Mouse (Mus musculus) Patski (cell line): ENCODE data around the gene Cyp17a1. TPM values are rescaled to one million over a fixed set of nuclear protein-coding genes. Genes with fewer than 3 reads are reported as not detected.

ENCODE experiments used
- ATAC-seq: fragments of 100-300 bp; one replicate; pipeline ENCODE4 v1.8.0; 2021
- CTCF ChIA-PET: fragments of 350-600 bp; sonication (Branson Sonifier 250); formaldehyde crosslinking; loops from one replicate; lab custom pipeline; 2022; ENCODE audit warnings: inconsistent platforms; lab: Charles Lee
- POLR2A ChIA-PET: fragments of 350-600 bp; sonication (Branson Sonifier 250); formaldehyde crosslinking; loops from one replicate; lab custom pipeline; 2022; ENCODE audit warnings: antibody characterized with exemption, inconsistent platforms; lab: Charles Lee
- DNase-seq: peaks from one replicate; pipeline ENCODE4 v3.0.0-alpha.2; 2011; ENCODE audit warnings: low read depth, low spot score
- H3K27me3 ChIP-seq: fragments of 371-371 bp; one replicate; pipeline ENCODE4 v1.5.1; 2021
- CTCF ChIP-seq: fragments of 100-300 bp; IDR thresholded peaks from one replicate; pipeline ENCODE4 v1.5.1; 2021
- in situ Hi-C: fragments of 300-500 bp; cut with MboI; formaldehyde crosslinking; loops from 3 replicates; pipeline ENCODE4 v1.11.1; 2018; ENCODE audit warnings: low pct_unique_long_range_greater_than_20kb, mixed read lengths
- polyA plus RNA-seq: library from polyadenylated mRNA; unstranded; gene quantifications from one replicate; pipeline ENCODE4 v1.2.3, GENCODE M21; 2021

Gene Cyp17a1
- polyA plus RNA-seq, 1 experiment from 2014 or later = not detected

- ChIA-PET POLR2A (no interaction called here), CTCF (interaction anchor here (0.8 to 2.3 kb wide), 10 partner anchors 9 to 293 kb away, joined by 3 to 9 read pairs (median 4); no protein-coding TSS in a partner anchor)
- peak; percentile 96 for TF ChIP-seq CTCF
- ATAC-seq (peak; percentile 51), DNase-seq (no peak)
- in situ Hi-C loops = loop anchor here (5.0 kb wide), 1 partner anchor 322 kb away; no protein-coding TSS in a partner anchor
- peaks cover 66% of the 10 kb centered on the region for H3K27me3 ChIP-seq
These were observed 2.3 kb downstream of the Cyp17a1 start for GRCm38 (mm10) chr19:46670691-46671090.

- no peak for DNase-seq
- POLR2A ChIA-PET = no interaction called here
- CTCF ChIA-PET = interaction anchor here (1.3 to 2.3 kb wide), 4 partner anchors 11 to 71 kb away, joined by 3 to 9 read pairs (median 4); no protein-coding TSS in a partner anchor
- no peak for TF ChIP-seq CTCF
- ATAC-seq = no peak
- in situ Hi-C loops = loop anchor here (5.0 kb wide), 4 partner anchors 72 to 322 kb away; no protein-coding TSS in a partner anchor
- H3K27me3 ChIP-seq = peaks cover 58% of the 10 kb centered on the region
These were observed 3.2 kb downstream of the Cyp17a1 start for GRCm38 (mm10) chr19:46669802-46670201.

- DNase-seq (no peak), ATAC-seq (no peak)
- POLR2A ChIA-PET = no interaction called here
- TF ChIP-seq CTCF = no peak
- in situ Hi-C loops = loop anchor here (5.0 kb wide), 3 partner anchors 74 to 199 kb away; no protein-coding TSS in a partner anchor
- CTCF ChIA-PET = interaction anchor here (1.0 kb wide), 1 partner anchor 81 kb away, joined by 3 read pairs; no protein-coding TSS in a partner anchor
- peaks cover 53% of the 10 kb centered on the region for H3K27me3 ChIP-seq
These were observed 4.7 kb downstream of the Cyp17a1 start for GRCm38 (mm10) chr19:46668263-46668662.

GRCm38 (mm10) chr19:46667300-46667699, 5.7 kb downstream of the Cyp17a1 start:
- ChIA-PET POLR2A (interaction anchor here (0.6 kb wide), 1 partner anchor 9 kb away, joined by 3 read pairs; no protein-coding TSS in a partner anchor), CTCF (interaction anchor here (1.0 kb wide), 2 partner anchors 80 to 209 kb away, joined by 3 read pairs; no protein-coding TSS in a partner anchor)
- in situ Hi-C loops = loop anchor here (5.0 kb wide), 3 partner anchors 75 to 200 kb away; no protein-coding TSS in a partner anchor
- ATAC-seq (no peak), DNase-seq (no peak)
- TF ChIP-seq CTCF = no peak
- peaks cover 43% of the 10 kb centered on the region for H3K27me3 ChIP-seq

GRCm38 (mm10) chr19:46665474-46665873, 7.5 kb downstream of the Cyp17a1 start:
- in situ Hi-C loops = loop anchor here (5.0 kb wide), 3 partner anchors 77 to 202 kb away; no protein-coding TSS in a partner anchor
- no peak for TF ChIP-seq CTCF
- H3K27me3 ChIP-seq = peaks cover 26% of the 10 kb centered on the region
- POLR2A ChIA-PET = no interaction called here
- ATAC-seq = no peak
- DNase-seq = no peak
- CTCF ChIA-PET = no interaction called here

GRCm38 (mm10) chr19:46662784-46663183, 10.2 kb downstream of the Cyp17a1 start:
- TF ChIP-seq CTCF = no peak
- CTCF ChIA-PET = no interaction called here

GRCm38 (mm10) chr19:46662214-46662613, 10.8 kb downstream of the Cyp17a1 start:
- DNase-seq (no peak), ATAC-seq (no peak)
- ChIA-PET CTCF (interaction anchor here (1.6 kb wide), 1 partner anchor 9 kb away, joined by 5 read pairs; no protein-coding TSS in a partner anchor), POLR2A (no interaction called here)
- in situ Hi-C loops = no loop called here
- TF ChIP-seq CTCF = no peak
- peaks cover 6% of the 10 kb centered on the region for H3K27me3 ChIP-seq

More at GRCm38 (mm10) chr19:46662784-46663183, 10.2 kb downstream of the Cyp17a1 start:
- no peak for DNase-seq
- H3K27me3 ChIP-seq = peaks cover 10% of the 10 kb centered on the region
- in situ Hi-C loops = no loop called here
- no peak for ATAC-seq
- POLR2A ChIA-PET = no interaction called here

GRCm38 (mm10) chr19:46661511-46661910, 11.5 kb downstream of the Cyp17a1 start:
- in situ Hi-C loops = no loop called here
- no peak for DNase-seq
- TF ChIP-seq CTCF = no peak
- POLR2A ChIA-PET = no interaction called here
- H3K27me3 ChIP-seq = peaks cover 1% of the 10 kb centered on the region
- ATAC-seq = no peak
- CTCF ChIA-PET = interaction anchor here (0.6 to 1.6 kb wide), 2 partner anchors 9 to 82 kb away, joined by 3 to 5 read pairs; no protein-coding TSS in a partner anchor

GRCm38 (mm10) chr19:46658851-46659250, 14.1 kb downstream of the Cyp17a1 start:
- POLR2A ChIA-PET = interaction anchor here (1.0 kb wide), 2 partner anchors 8 to 14 kb away, joined by 3 read pairs; no protein-coding TSS in a partner anchor
- TF ChIP-seq CTCF = no peak
- ATAC-seq (no peak), DNase-seq (no peak)
- in situ Hi-C loops = no loop called here
- CTCF ChIA-PET = interaction anchor here (0.6 to 2.0 kb wide), 2 partner anchors 12 to 71 kb away, joined by 4 read pairs; no protein-coding TSS in a partner anchor
- H3K27me3 ChIP-seq = no peaks in the 10 kb centered on the region

- no peak for TF ChIP-seq CTCF
- DNase-seq = no peak
- H3K27me3 ChIP-seq = no peaks in the 10 kb centered on the region
- POLR2A ChIA-PET = interaction anchor here (1.0 kb wide), 2 partner anchors 9 to 14 kb away, joined by 3 read pairs; no protein-coding TSS in a partner anchor
- in situ Hi-C loops = no loop called here
- CTCF ChIA-PET = interaction anchor here (0.6 to 2.0 kb wide), 4 partner anchors 13 to 70 kb away, joined by 4 to 5 read pairs (median 4); partner anchors contain the start of gene Cyp17a1
- no peak for ATAC-seq
These were observed 14.6 kb downstream of the Cyp17a1 start for GRCm38 (mm10) chr19:46658348-46658747.
